Mouse (Mus musculus): ENCODE measurements around the gene Gm3468.
"Not testable (repeated sequence)": the region's sequence is repeated elsewhere in the genome, so short reads cannot be mapped to it uniquely, and the experiment has no call there.

The Gm3468 gene

GRCm38 (mm10) chr14:6108272-6108925 lies at the start of gene Gm3468:
Gene Gm3468 (minus strand): TSS chr14:6108665.
- DNase-seq (ENCODE audit: low spot score), result peak; percentile 76

GRCm38 (mm10) chr14:6125707-6126106 lies 17.2 kb upstream of the Gm3468 start, which contains the start of gene Gm3476:
Gene Gm3476 (minus strand): TSS chr14:6125807.
- DNase-seq (ENCODE audit: low spot score), result not testable (repeated sequence)

- peak; percentile 2 for DNase-seq (ENCODE audit: low spot score)
These were observed 965 bp downstream of the Gm3468 start for GRCm38 (mm10) chr14:6107500-6107899.

- not testable (repeated sequence) for DNase-seq (ENCODE audit: low spot score)
These were observed 14.6 kb downstream of the Gm3468 start, which contains the start of gene Gm8206 for GRCm38 (mm10) chr14:6093842-6094241. Gene Gm8206 (minus strand): TSS chr14:6093942.

- not testable (repeated sequence) for DNase-seq (ENCODE audit: low spot score)
These were observed 50.3 kb downstream of the Gm3468 start, which contains the start of gene Gm6337 for GRCm38 (mm10) chr14:6058167-6058566. Gene Gm6337 (minus strand): TSS chr14:6058267.
